Mouse (Mus musculus) adrenal gland, postnatal 4 days (tissue): ENCODE data around the gene 1500009C09Rik. TPM values are rescaled to one million over a fixed set of nuclear protein-coding genes. Genes with fewer than 3 reads are reported as not detected.
A peak's percentile ranks its signal among the peaks of the same experiment; 100 is the strongest.
"Not testable (repeated sequence)": the region's sequence is repeated elsewhere in the genome, so short reads cannot be mapped to it uniquely, and the experiment has no call there.

Experiments used
- DNase-seq, 2 experiments: peaks; one replicate each; pipeline ENCODE4 v3.0.0; 2021 to 2022; ENCODE audit warnings: low spot score in 2 of 2, mixed read lengths in 2 of 2
- total RNA-seq, 2 experiments: library from RNA; stranded (reverse); gene quantifications; 2 replicates each; pipeline ENCODE4 v1.2.3; 2021

Gene 1500009C09Rik
- total RNA-seq, 2 experiments from 2014 or later: 0.40 to 0.56 TPM

GRCm38 (mm10) chr15:82218778-82219666 lies 33.2 kb upstream of the 1500009C09Rik start:
- no peak for DNase-seq

GRCm38 (mm10) chr15:82220003-82220675 lies 32.1 kb upstream of the 1500009C09Rik start:
- no peak for DNase-seq

- no peak for DNase-seq
Observed at GRCm38 (mm10) chr15:82221104-82221860, 30.9 kb upstream of the 1500009C09Rik start.

GRCm38 (mm10) chr15:82223251-82223650 lies 28.9 kb upstream of the 1500009C09Rik start:
- no peak for DNase-seq

GRCm38 (mm10) chr15:82223657-82224601 lies 28.3 kb upstream of the 1500009C09Rik start, which contains the start of gene Tnfrsf13c:
Tnfrsf13c (minus strand) TSS chr15:82224369.
- no peak for DNase-seq

- no peak for DNase-seq
Observed at GRCm38 (mm10) chr15:82224602-82225215, 27.5 kb upstream of the 1500009C09Rik start.

GRCm38 (mm10) chr15:82225769-82226168 lies 26.4 kb upstream of the 1500009C09Rik start:
- DNase-seq: no peak

GRCm38 (mm10) chr15:82229542-82230045 lies 22.6 kb upstream of the 1500009C09Rik start:
- no peak for DNase-seq

GRCm38 (mm10) chr15:82230098-82230611 lies 22.0 kb upstream of the 1500009C09Rik start:
- no peak for DNase-seq

GRCm38 (mm10) chr15:82231100-82231499 lies 21.1 kb upstream of the 1500009C09Rik start:
- no peak for DNase-seq

GRCm38 (mm10) chr15:82231591-82232378 lies 20.4 kb upstream of the 1500009C09Rik start:
- no peak for DNase-seq

GRCm38 (mm10) chr15:82232651-82233050 lies 19.5 kb upstream of the 1500009C09Rik start:
- no peak for DNase-seq

GRCm38 (mm10) chr15:82235661-82236060 lies 16.5 kb upstream of the 1500009C09Rik start:
- DNase-seq: no peak

GRCm38 (mm10) chr15:82236565-82236964 lies 15.6 kb upstream of the 1500009C09Rik start:
- peak; percentile 62 to 75 for DNase-seq

- no peak for DNase-seq
Observed at GRCm38 (mm10) chr15:82243311-82243710, 8.9 kb upstream of the 1500009C09Rik start.

GRCm38 (mm10) chr15:82243742-82244114 lies 8.5 kb upstream of the 1500009C09Rik start:
- DNase-seq: no peak

- peak; percentile 79 to 87 for DNase-seq
Observed at GRCm38 (mm10) chr15:82244115-82244804, 7.9 kb upstream of the 1500009C09Rik start, which contains the start of gene Cenpm. Cenpm (minus strand) TSS chr15:82244748.

- DNase-seq: not testable (repeated sequence)
Observed at GRCm38 (mm10) chr15:82244805-82245161, 7.4 kb upstream of the 1500009C09Rik start.
